Mouse (Mus musculus) erythroblast, embryonic 14.5 days (primary cell): ENCODE results near the gene Hdac5.

Experiments
- GATA1 ChIP-seq: IDR thresholded peaks from 2 replicates; pipeline ENCODE4 v1.6.1; 2012; ENCODE audit warnings: low read length, inconsistent platforms, mixed read lengths
- TAL1 ChIP-seq: IDR thresholded peaks from 3 replicates; pipeline ENCODE4 v1.6.1; 2012; ENCODE audit warnings: low read length, inconsistent platforms, mixed read lengths

DNA sequence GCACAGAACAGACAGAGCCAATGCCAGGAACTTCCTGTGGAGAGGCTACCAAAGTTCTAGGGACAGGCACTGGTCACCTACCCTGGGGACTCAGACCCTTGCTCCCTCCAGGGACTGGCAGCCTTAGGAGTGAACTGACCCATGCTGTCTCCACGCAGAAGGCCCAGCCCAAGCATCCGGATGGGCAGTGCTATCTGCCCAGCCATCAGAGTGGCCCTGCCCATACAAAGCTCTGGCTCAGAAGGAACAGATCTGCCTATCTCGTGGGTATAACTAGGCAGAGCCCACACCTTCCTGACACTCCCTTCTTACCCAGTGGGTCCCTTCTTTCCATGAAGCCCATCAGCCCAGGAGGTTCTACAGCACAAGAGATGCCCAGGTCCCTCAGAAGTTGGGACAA lies 19.8 kb downstream of the Hdac5 start:
- TF ChIP-seq GATA1 = no peak
- no peak for TF ChIP-seq TAL1
